Mouse (Mus musculus): ENCODE measurements around the gene Tns3. TPM values are rescaled to one million over a fixed set of nuclear protein-coding genes. Genes with fewer than 3 reads are reported as not detected.

The Tns3 gene
- polyA plus RNA-seq, 1 experiment, result not detected

DNA sequence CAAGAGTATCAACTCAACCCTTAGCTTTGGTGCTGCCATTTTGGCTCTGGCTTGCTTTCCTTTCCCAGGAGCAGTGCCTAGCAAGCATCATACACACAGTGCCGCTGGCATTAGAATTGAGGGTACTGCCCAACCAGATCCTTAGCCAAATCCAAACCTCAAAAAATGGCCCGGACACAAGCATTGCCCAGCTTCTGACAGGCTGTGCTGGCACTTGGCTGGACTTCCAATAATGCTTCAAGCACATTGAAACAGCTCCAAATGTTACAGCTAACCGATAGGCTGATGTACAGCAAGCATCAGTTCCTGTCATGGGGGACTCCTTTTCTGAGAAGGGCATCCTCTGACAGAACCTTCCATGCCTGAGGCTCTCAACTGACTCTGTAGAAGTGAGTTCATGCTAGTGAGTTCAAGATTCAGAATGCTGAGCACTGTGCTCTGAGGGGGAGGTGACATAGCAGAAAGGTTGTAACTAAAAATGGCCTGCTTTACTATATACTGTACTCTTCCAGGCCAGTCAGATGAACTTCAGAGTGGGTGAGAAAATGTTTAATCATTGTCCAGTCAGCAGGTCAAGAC is 201.4 kb downstream of the Tns3 start:
- TF ChIP-seq POLR2A (IDR thresholded peaks at IDR 0.05; ENCODE audit: insufficient read depth, low read depth, low read length), result no peak
- TF ChIP-seq CTCF (IDR thresholded peaks at IDR 0.05; ENCODE audit: insufficient read depth, low read depth, low read length), result no peak
- Histone ChIP-seq H3K4me1 (ENCODE audit: control insufficient read depth, insufficient read depth, low read length) (peaks cover 4% of the 10 kb centered on the region; the same call in 1 of the 2 replicates), H3K4me3 (ENCODE audit: insufficient read depth, low read depth, low read length) (no peak overlapping the region), H3K27ac (ENCODE audit: insufficient read depth, low read depth, low read length) (no peak overlapping the region)
- WGBS, result 67% methylated on average over 3 of the region's 3 CpGs

- Histone ChIP-seq H3K27ac (ENCODE audit: insufficient read depth, low read depth, low read length) (no peak overlapping the region), H3K4me3 (ENCODE audit: insufficient read depth, low read depth, low read length) (no peak overlapping the region), H3K4me1 (ENCODE audit: control insufficient read depth, insufficient read depth, low read length) (peaks cover 7% of the 10 kb centered on the region; the same call in 1 of the 2 replicates)
- no peak for TF ChIP-seq CTCF (IDR thresholded peaks at IDR 0.05; ENCODE audit: insufficient read depth, low read depth, low read length)
- TF ChIP-seq POLR2A (IDR thresholded peaks at IDR 0.05; ENCODE audit: insufficient read depth, low read depth, low read length), result no peak
- WGBS, result 81% methylated on average over 4 of the region's 4 CpGs
These were observed 203.5 kb downstream of the Tns3 start for GRCm38 (mm10) chr11:8460835-8461234.

GRCm38 (mm10) chr11:8457951-8458350 is 206.4 kb downstream of the Tns3 start:
- peak overlapping the region; percentile 32; the same call in 1 of the 2 replicates for H3K27ac ChIP-seq (ENCODE audit: insufficient read depth, low read depth, low read length)

GRCm38 (mm10) chr11:8456586-8457285 is 207.6 kb downstream of the Tns3 start:
- 56% methylated on average over 9 of the region's 9 CpGs for WGBS
- no peak overlapping the region for H3K4me3 ChIP-seq (ENCODE audit: insufficient read depth, low read depth, low read length)
- H3K4me1 ChIP-seq (ENCODE audit: control insufficient read depth, insufficient read depth, low read length), result peaks cover 7% of the 10 kb centered on the region; the same call in 1 of the 2 replicates
- H3K27ac ChIP-seq (ENCODE audit: insufficient read depth, low read depth, low read length), result peak overlapping the region; percentile 67
- TF ChIP-seq POLR2A (IDR thresholded peaks at IDR 0.05; ENCODE audit: insufficient read depth, low read depth, low read length), result no peak
- TF ChIP-seq CTCF (IDR thresholded peaks at IDR 0.05; ENCODE audit: insufficient read depth, low read depth, low read length), result no peak

More at GRCm38 (mm10) chr11:8457951-8458350, 206.4 kb downstream of the Tns3 start:
- WGBS, result 46% methylated on average over 5 of the region's 5 CpGs
- TF ChIP-seq CTCF (IDR thresholded peaks at IDR 0.05; ENCODE audit: insufficient read depth, low read depth, low read length) (no peak), POLR2A (IDR thresholded peaks at IDR 0.05; ENCODE audit: insufficient read depth, low read depth, low read length) (no peak)
- Histone ChIP-seq H3K4me3 (ENCODE audit: insufficient read depth, low read depth, low read length) (no peak overlapping the region), H3K4me1 (ENCODE audit: control insufficient read depth, insufficient read depth, low read length) (peaks cover 7% of the 10 kb centered on the region; the same call in 1 of the 2 replicates)

DNA sequence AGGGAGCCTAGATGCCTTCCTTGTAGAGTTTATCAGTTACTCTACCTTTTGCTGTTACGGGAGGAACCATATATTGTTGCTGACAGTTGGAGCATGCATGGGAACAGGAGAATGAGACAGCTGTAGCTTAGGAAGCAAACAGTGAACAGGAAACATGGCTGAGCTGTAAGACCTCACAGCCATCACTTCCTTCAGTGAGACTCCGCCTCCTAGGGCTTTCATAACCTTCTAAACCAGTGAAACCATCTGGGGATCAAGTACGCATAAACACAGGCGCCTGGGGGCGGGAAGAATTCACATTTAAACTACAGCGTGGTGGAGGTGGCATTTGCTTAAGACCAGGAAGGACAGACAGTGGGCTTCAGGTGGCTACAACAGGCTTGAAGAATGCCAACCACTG is 208.7 kb downstream of the Tns3 start:
- Histone ChIP-seq H3K4me1 (ENCODE audit: control insufficient read depth, insufficient read depth, low read length) (peaks cover 7% of the 10 kb centered on the region; the same call in 1 of the 2 replicates), H3K27ac (ENCODE audit: insufficient read depth, low read depth, low read length) (peak overlapping the region; percentile 19; the same call in 1 of the 2 replicates), H3K4me3 (ENCODE audit: insufficient read depth, low read depth, low read length) (no peak overlapping the region)
- TF ChIP-seq CTCF (IDR thresholded peaks at IDR 0.05; ENCODE audit: insufficient read depth, low read depth, low read length), result no peak
- TF ChIP-seq POLR2A (IDR thresholded peaks at IDR 0.05; ENCODE audit: insufficient read depth, low read depth, low read length), result no peak
- 82% methylated on average over 6 of the region's 6 CpGs for WGBS

- WGBS, result 67% methylated on average over 6 of the region's 6 CpGs
- Histone ChIP-seq H3K27ac (ENCODE audit: insufficient read depth, low read depth, low read length) (no peak overlapping the region), H3K4me3 (ENCODE audit: insufficient read depth, low read depth, low read length) (no peak overlapping the region), H3K4me1 (ENCODE audit: control insufficient read depth, insufficient read depth, low read length) (peaks cover 7% of the 10 kb centered on the region; the same call in 1 of the 2 replicates)
- TF ChIP-seq POLR2A (IDR thresholded peaks at IDR 0.05; ENCODE audit: insufficient read depth, low read depth, low read length) (no peak), CTCF (IDR thresholded peaks at IDR 0.05; ENCODE audit: insufficient read depth, low read depth, low read length) (no peak)
These were observed 211.1 kb downstream of the Tns3 start for GRCm38 (mm10) chr11:8453252-8453651.

GRCm38 (mm10) chr11:8451597-8452201 is 212.6 kb downstream of the Tns3 start:
- Histone ChIP-seq H3K4me3 (ENCODE audit: insufficient read depth, low read depth, low read length) (no peak overlapping the region), H3K4me1 (ENCODE audit: control insufficient read depth, insufficient read depth, low read length) (peaks cover 6% of the 10 kb centered on the region; the same call in 1 of the 2 replicates), H3K27ac (ENCODE audit: insufficient read depth, low read depth, low read length) (no peak overlapping the region)
- no peak for TF ChIP-seq POLR2A (IDR thresholded peaks at IDR 0.05; ENCODE audit: insufficient read depth, low read depth, low read length)
- WGBS, result 95% methylated on average over 6 of the region's 6 CpGs

DNA sequence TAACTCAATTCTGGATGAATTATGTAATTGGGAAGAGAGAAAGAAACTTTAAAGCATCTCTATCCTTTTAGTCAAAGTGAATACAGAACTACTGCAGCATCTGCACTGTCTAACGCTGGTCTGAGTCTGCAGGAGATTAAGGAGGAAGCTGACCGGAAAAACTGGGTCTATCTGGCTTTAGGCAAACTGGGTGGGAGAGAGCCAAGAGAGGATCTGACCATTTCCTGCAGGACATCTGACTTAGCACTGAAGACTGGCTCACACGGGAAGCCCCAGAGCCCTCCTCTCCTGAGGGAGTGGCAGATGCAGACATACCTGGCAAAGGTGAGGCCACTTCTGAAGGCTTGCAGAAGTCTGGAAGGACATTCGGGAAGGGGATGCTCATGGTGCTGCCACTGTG is 213.8 kb downstream of the Tns3 start:
- Histone ChIP-seq H3K4me3 (ENCODE audit: insufficient read depth, low read depth, low read length) (no peak overlapping the region), H3K27ac (ENCODE audit: insufficient read depth, low read depth, low read length) (no peak overlapping the region), H3K4me1 (ENCODE audit: control insufficient read depth, insufficient read depth, low read length) (peaks cover 6% of the 10 kb centered on the region)
- WGBS, result 86% methylated on average over 4 of the region's 4 CpGs
- TF ChIP-seq POLR2A (IDR thresholded peaks at IDR 0.05; ENCODE audit: insufficient read depth, low read depth, low read length) (no peak), CTCF (IDR thresholded peaks at IDR 0.05; ENCODE audit: insufficient read depth, low read depth, low read length) (no peak)

GRCm38 (mm10) chr11:8445915-8446356 is 218.4 kb downstream of the Tns3 start:
- Histone ChIP-seq H3K4me3 (ENCODE audit: insufficient read depth, low read depth, low read length) (no peak overlapping the region), H3K27ac (ENCODE audit: insufficient read depth, low read depth, low read length) (peak overlapping the region; percentile 6; the same call in 1 of the 2 replicates), H3K4me1 (ENCODE audit: control insufficient read depth, insufficient read depth, low read length) (peaks cover 17% of the 10 kb centered on the region)
- TF ChIP-seq POLR2A (IDR thresholded peaks at IDR 0.05; ENCODE audit: insufficient read depth, low read depth, low read length) (no peak), CTCF (IDR thresholded peaks at IDR 0.05; ENCODE audit: insufficient read depth, low read depth, low read length) (no peak)
- WGBS, result 14% methylated on average over 8 of the region's 8 CpGs
